Mouse (Mus musculus) intestine, embryonic 15.5 days (tissue): ENCODE results near the gene Gm10719. TPM values are rescaled to one million over a fixed set of nuclear protein-coding genes. Genes with fewer than 3 reads are reported as not detected.
"Not testable (repeated sequence)": the region's sequence is repeated elsewhere in the genome, so short reads cannot be mapped to it uniquely, and the experiment has no call there.

ENCODE experiments used
- ATAC-seq: fragments of 200-750 bp; cut with Nextera tagmentation; 2 replicates; pipeline ENCODE4 v1.8.0; 2017; ENCODE audit warnings: moderate TSS enrichment, moderate library complexity
- H3K27ac ChIP-seq: fragments of 300-500 bp; sonication (generic); 2 replicates; pipeline ENCODE4 v1.5.1; 2015; ENCODE audit warnings: mild to moderate bottlenecking, inconsistent platforms
- H3K27me3 ChIP-seq: fragments of 300-500 bp; sonication (generic); replicated peaks from 2 replicates; pipeline ENCODE4 v1.6.1; 2015; ENCODE audit warnings: inconsistent platforms
- H3K36me3 ChIP-seq: fragments of 300-500 bp; sonication (generic); 2 replicates; pipeline ENCODE4 v1.6.1; 2015; ENCODE audit warnings: inconsistent platforms
- H3K4me1 ChIP-seq: fragments of 300-500 bp; sonication (generic); replicated peaks from 2 replicates; pipeline ENCODE4 v1.6.1; 2015; ENCODE audit warnings: inconsistent platforms
- H3K4me2 ChIP-seq: fragments of 300-500 bp; sonication (generic); replicated peaks from 2 replicates; pipeline ENCODE4 v1.6.1; 2015; ENCODE audit warnings: mild to moderate bottlenecking, inconsistent platforms
- H3K4me3 ChIP-seq: fragments of 300-500 bp; sonication (generic); replicated peaks from 2 replicates; pipeline ENCODE4 v1.5.1; 2015; ENCODE audit warnings: inconsistent platforms
- H3K9ac ChIP-seq: fragments of 300-500 bp; sonication (generic); 2 replicates; pipeline ENCODE4 v1.6.1; 2015; ENCODE audit warnings: inconsistent platforms
- H3K9me3 ChIP-seq: fragments of 300-500 bp; sonication (generic); 2 replicates; pipeline ENCODE4 v1.6.1; 2016; ENCODE audit warnings: inconsistent platforms
- WGBS: fragments of 180-500 bp; shearing (Covaris S2); methylation state at CpG from one replicate; pipeline ENCODE4 v1.1.7; 2015; 5-methylcytosine and 5-hydroxymethylcytosine counted together
- polyA plus RNA-seq: library from polyadenylated mRNA; unstranded; fragments of >200 nt; fragmentation: Nextera tagmentation; extraction: Ambion mirVana; gene quantifications from 2 replicates; pipeline ENCODE4 v1.2.1, GENCODE M21; 2015

Gm10719 gene
- polyA plus RNA-seq, 1 experiment from 2014 or later: not detected

- not testable (repeated sequence) for H3K4me3 ChIP-seq, H3K4me1 ChIP-seq, H3K4me2 ChIP-seq, H3K27ac ChIP-seq, H3K27me3 ChIP-seq, H3K9ac ChIP-seq, ATAC-seq, H3K36me3 ChIP-seq, H3K9me3 ChIP-seq
- 63% methylated on average over 14 of the region's 16 CpGs for WGBS
Measured at GRCm38 (mm10) chr9:3029276-3030000, 12.2 kb downstream of the Gm10719 start.

GRCm38 (mm10) chr9:3030677-3031318 is 13.6 kb downstream of the Gm10719 start:
- not testable (repeated sequence) for H3K27me3 ChIP-seq, ATAC-seq, H3K36me3 ChIP-seq, H3K27ac ChIP-seq, H3K9me3 ChIP-seq, H3K4me3 ChIP-seq, H3K9ac ChIP-seq, H3K4me1 ChIP-seq, H3K4me2 ChIP-seq
- WGBS: 64% methylated on average over 2 of the region's 10 CpGs

GRCm38 (mm10) chr9:3034299-3034698 is 17.1 kb downstream of the Gm10719 start, which contains the start of gene Gm17535:
TSS of gene Gm17535 (plus strand) at chr9:3034599.
- not testable (repeated sequence) for H3K36me3 ChIP-seq, H3K4me1 ChIP-seq, H3K9ac ChIP-seq, H3K27ac ChIP-seq, H3K9me3 ChIP-seq, H3K4me2 ChIP-seq, ATAC-seq, H3K4me3 ChIP-seq, H3K27me3 ChIP-seq
- 47% methylated on average over 1 of the region's 8 CpGs for WGBS

GRCm38 (mm10) chr9:3036577-3036976 is 19.4 kb downstream of the Gm10719 start, which contains the start of gene Gm10715:
TSS of gene Gm10715 (plus strand) at chr9:3036877.
- H3K9me3 ChIP-seq, H3K36me3 ChIP-seq, H3K27me3 ChIP-seq, H3K27ac ChIP-seq, H3K9ac ChIP-seq, H3K4me1 ChIP-seq, H3K4me2 ChIP-seq, ATAC-seq, H3K4me3 ChIP-seq: not testable (repeated sequence)
- 75% methylated on average over 8 of the region's 8 CpGs for WGBS

GRCm38 (mm10) chr9:3038161-3038560 is 21.0 kb downstream of the Gm10719 start:
- H3K4me3 ChIP-seq, H3K36me3 ChIP-seq, ATAC-seq, H3K27ac ChIP-seq, H3K27me3 ChIP-seq, H3K9ac ChIP-seq, H3K4me1 ChIP-seq, H3K9me3 ChIP-seq, H3K4me2 ChIP-seq: not testable (repeated sequence)
- WGBS: 66% methylated on average over 4 of the region's 4 CpGs

Other genes starting within 250 kb of the Gm10719 start
- gene Gm10722, start 16.5 kb upstream of the Gm10719 start, polyA plus RNA-seq: not detected in 2 replicates
- not detected in 2 replicates for gene Gm11168, start 14.1 kb upstream of the Gm10719 start, polyA plus RNA-seq
- not detected in 2 replicates for gene Gm10721, start 4.3 kb upstream of the Gm10719 start, polyA plus RNA-seq
- gene Gm10720, start 1.8 kb upstream of the Gm10719 start, polyA plus RNA-seq: not detected in 2 replicates
- gene Gm10718, start 6.1 kb downstream of the Gm10719 start, polyA plus RNA-seq: 0.64 TPM in 1 of 2 replicates, not detected in the other
- gene Gm10717, start 8.0 kb downstream of the Gm10719 start, polyA plus RNA-seq: not detected in 2 replicates
- gene Gm17535, start 17.2 kb downstream of the Gm10719 start, polyA plus RNA-seq: not detected in 2 replicates
- gene Gm10715, start 19.5 kb downstream of the Gm10719 start, polyA plus RNA-seq: not detected in 2 replicates